Mouse (Mus musculus) adrenal gland, adult (tissue): Measurements from ENCODE around the gene Smarca2.

Experiments
- DNase-seq, 2 experiments: peaks; one replicate each; pipeline ENCODE4 v3.0.0; 2022 to 2023; ENCODE audit warnings: low spot score in 1 of 2; ENCODE audit not compliant: inconsistent age in 2 of 2

Smarca2 gene

GRCm38 (mm10) chr19:26604755-26605300 is at the start of gene Smarca2:
Gene Smarca2 (plus strand): TSS chr19:26605050.
- DNase-seq = peak; percentile 99

- no peak for DNase-seq
Measured at GRCm38 (mm10) chr19:26564850-26565249, 40.0 kb upstream of the Smarca2 start.

- peak in 1 of 2 experiments; percentile 55 for DNase-seq
Measured at GRCm38 (mm10) chr19:26566109-26566508, 38.7 kb upstream of the Smarca2 start.

- no peak for DNase-seq
Measured at GRCm38 (mm10) chr19:26568236-26568635, 36.6 kb upstream of the Smarca2 start.

GRCm38 (mm10) chr19:26568941-26569340 is 35.9 kb upstream of the Smarca2 start:
- DNase-seq = no peak

- DNase-seq = no peak
Measured at GRCm38 (mm10) chr19:26569461-26569860, 35.4 kb upstream of the Smarca2 start.

GRCm38 (mm10) chr19:26579645-26580044 is 25.2 kb upstream of the Smarca2 start:
- DNase-seq = peak; percentile 37 to 73

- peak in 1 of 2 experiments; percentile 24 for DNase-seq
Measured at GRCm38 (mm10) chr19:26580061-26580460, 24.8 kb upstream of the Smarca2 start.

GRCm38 (mm10) chr19:26594661-26595060 is 10.2 kb upstream of the Smarca2 start:
- no peak for DNase-seq

GRCm38 (mm10) chr19:26601459-26601858 is 3.4 kb upstream of the Smarca2 start:
- DNase-seq = no peak

GRCm38 (mm10) chr19:26603296-26603860 is 1.5 kb upstream of the Smarca2 start:
- DNase-seq = no peak

GRCm38 (mm10) chr19:26603906-26604754 is 720 bp upstream of the Smarca2 start:
- DNase-seq = no peak

- DNase-seq = peak; percentile 70 to 88
Measured at GRCm38 (mm10) chr19:26605438-26606320, 829 bp downstream of the Smarca2 start.

- DNase-seq = peak; percentile 78 to 92
Measured at GRCm38 (mm10) chr19:26606321-26607155, 1.7 kb downstream of the Smarca2 start.

GRCm38 (mm10) chr19:26607156-26607536 is 2.3 kb downstream of the Smarca2 start:
- DNase-seq = peak in 1 of 2 experiments; percentile 77

GRCm38 (mm10) chr19:26607551-26608433 is 2.9 kb downstream of the Smarca2 start:
- peak; percentile 68 to 90 for DNase-seq

- peak in 1 of 2 experiments; percentile 44 for DNase-seq
Measured at GRCm38 (mm10) chr19:26608434-26608812, 3.6 kb downstream of the Smarca2 start.

GRCm38 (mm10) chr19:26609637-26610036 is 4.8 kb downstream of the Smarca2 start:
- DNase-seq = no peak

GRCm38 (mm10) chr19:26612995-26613394 is 8.1 kb downstream of the Smarca2 start:
- peak; percentile 21 to 77 for DNase-seq
